Mouse (Mus musculus): ENCODE data around the gene Fbxo34. TPM values are rescaled to one million over a fixed set of nuclear protein-coding genes. Genes with fewer than 3 reads are reported as not detected.

Gene Fbxo34
- polyA plus RNA-seq, 1 experiment from 2014 or later: 27.2 TPM

GRCm38 (mm10) chr14:47533365-47534175 is 83.3 kb downstream of the Fbxo34 start:
- no peaks in the 10 kb centered on the region for H3K9me3 ChIP-seq
- WGBS: 43% methylated on average over 11 of the region's 11 CpGs
- H3K27me3 ChIP-seq: no peaks in the 10 kb centered on the region
- H3K9ac ChIP-seq (replicated peaks): no peak overlapping the region
- peaks cover 10% of the 10 kb centered on the region; the same call in 1 of the 2 replicates for H3K4me1 ChIP-seq (replicated peaks)
- peaks cover 24% of the 10 kb centered on the region for H3K36me3 ChIP-seq
- no peak overlapping the region for H3K4me2 ChIP-seq
- H3K4me3 ChIP-seq (replicated peaks): no peak overlapping the region
- peak; percentile 83; the same call in 1 of the 2 replicates for ATAC-seq (ENCODE audit: insufficient number of reproducible peaks, insufficient read depth, low FRiP score, low TSS enrichment, low read depth)
- peak overlapping the region; percentile 36 for H3K27ac ChIP-seq

DNA sequence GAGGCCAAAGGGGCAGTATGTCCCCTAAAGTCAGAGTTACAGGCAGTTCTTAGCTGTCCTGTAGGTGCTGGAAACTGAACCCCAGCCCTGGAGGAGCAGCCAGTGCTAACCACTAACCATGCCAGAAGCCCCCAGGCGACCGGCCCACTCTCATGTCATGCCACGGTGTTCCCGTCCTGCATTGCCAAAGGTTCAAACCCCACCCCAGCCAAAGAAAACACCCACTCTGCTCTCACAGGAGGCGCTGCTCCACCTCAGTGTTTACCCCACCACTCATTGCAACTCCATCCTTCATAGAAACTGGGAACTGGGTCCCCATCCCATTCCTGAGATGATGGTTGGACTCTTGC is 83.9 kb downstream of the Fbxo34 start:
- Histone ChIP-seq H3K4me1 (replicated peaks) (peaks cover 10% of the 10 kb centered on the region; the same call in 1 of the 2 replicates), H3K4me2 (no peak overlapping the region), H3K27me3 (no peaks in the 10 kb centered on the region), H3K27ac (no peak overlapping the region), H3K9me3 (no peaks in the 10 kb centered on the region), H3K4me3 (replicated peaks) (no peak overlapping the region), H3K36me3 (peaks cover 25% of the 10 kb centered on the region), H3K9ac (replicated peaks) (no peak overlapping the region)
- 86% methylated on average over 5 of the region's 5 CpGs for WGBS
- 0 out of 2 replicates have a peak, but pooled peaks have one; percentile 28 for ATAC-seq (ENCODE audit: insufficient number of reproducible peaks, insufficient read depth, low FRiP score, low TSS enrichment, low read depth)

DNA sequence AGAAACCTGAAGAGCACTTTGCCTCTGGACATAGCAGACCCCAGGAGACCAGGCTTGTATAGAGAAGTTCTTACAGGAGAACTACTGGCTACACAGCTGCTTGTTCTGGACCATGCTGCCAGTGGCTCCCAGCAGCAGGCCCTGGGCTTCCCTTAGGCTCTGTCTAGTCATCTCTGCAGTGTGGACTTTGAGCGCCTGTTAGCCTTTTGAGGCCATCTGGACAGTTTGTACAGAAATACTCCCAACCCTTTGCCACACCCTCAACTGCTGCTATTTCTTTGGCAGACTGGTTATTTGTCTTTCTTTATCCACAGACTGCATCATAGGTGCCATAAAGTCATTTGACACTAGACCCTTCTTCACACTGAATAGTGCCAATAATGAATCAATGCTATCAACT is 84.9 kb downstream of the Fbxo34 start:
- H3K27me3 ChIP-seq: no peaks in the 10 kb centered on the region
- H3K9me3 ChIP-seq: no peaks in the 10 kb centered on the region
- ATAC-seq (ENCODE audit: insufficient number of reproducible peaks, insufficient read depth, low FRiP score, low TSS enrichment, low read depth): no peak
- 84% methylated on average over 1 of the region's 1 CpGs for WGBS
- no peak overlapping the region for H3K4me2 ChIP-seq
- no peak overlapping the region for H3K4me3 ChIP-seq (replicated peaks)
- peaks cover 10% of the 10 kb centered on the region; the same call in 1 of the 2 replicates for H3K4me1 ChIP-seq (replicated peaks)
- H3K36me3 ChIP-seq: peaks cover 35% of the 10 kb centered on the region
- no peak overlapping the region for H3K27ac ChIP-seq
- H3K9ac ChIP-seq (replicated peaks): no peak overlapping the region

GRCm38 (mm10) chr14:47541325-47541948 is 91.2 kb downstream of the Fbxo34 start:
- ATAC-seq (ENCODE audit: insufficient number of reproducible peaks, insufficient read depth, low FRiP score, low TSS enrichment, low read depth): no peak
- Histone ChIP-seq H3K27ac (no peak overlapping the region), H3K27me3 (no peaks in the 10 kb centered on the region), H3K4me1 (replicated peaks) (no peaks in the 10 kb centered on the region), H3K4me3 (replicated peaks) (no peak overlapping the region), H3K9ac (replicated peaks) (no peak overlapping the region), H3K36me3 (peaks cover 68% of the 10 kb centered on the region), H3K9me3 (no peaks in the 10 kb centered on the region), H3K4me2 (no peak overlapping the region)
- 90% methylated on average over 10 of the region's 10 CpGs for WGBS

GRCm38 (mm10) chr14:47542283-47542682 is 92.1 kb downstream of the Fbxo34 start:
- Histone ChIP-seq H3K4me1 (replicated peaks) (no peaks in the 10 kb centered on the region), H3K9ac (replicated peaks) (no peak overlapping the region), H3K4me3 (replicated peaks) (no peak overlapping the region), H3K9me3 (no peaks in the 10 kb centered on the region), H3K4me2 (no peak overlapping the region), H3K27ac (no peak overlapping the region), H3K36me3 (peaks cover 77% of the 10 kb centered on the region), H3K27me3 (no peaks in the 10 kb centered on the region)
- WGBS: 93% methylated on average over 3 of the region's 3 CpGs
- no peak for ATAC-seq (ENCODE audit: insufficient number of reproducible peaks, insufficient read depth, low FRiP score, low TSS enrichment, low read depth)

DNA sequence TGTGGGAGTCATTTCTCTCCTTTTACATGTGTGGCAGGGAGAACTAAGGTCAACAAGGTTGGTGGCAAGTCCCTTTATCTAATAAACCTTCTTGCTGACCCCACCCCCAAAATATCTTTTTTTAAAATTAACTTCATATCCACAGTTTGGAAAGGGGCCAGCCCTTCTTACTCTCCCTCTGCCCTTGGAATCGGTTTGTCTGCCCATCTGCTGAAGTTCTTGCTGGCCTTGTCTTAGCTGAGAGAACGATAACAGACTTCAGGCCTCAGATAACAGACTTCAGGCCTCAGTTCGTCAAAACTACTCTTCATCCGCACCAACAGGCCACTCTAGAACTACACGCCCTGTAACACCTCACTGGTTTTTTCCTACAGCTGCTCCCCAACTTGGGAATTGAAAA is 94.1 kb downstream of the Fbxo34 start:
- Histone ChIP-seq H3K36me3 (peaks cover 94% of the 10 kb centered on the region), H3K4me1 (replicated peaks) (no peaks in the 10 kb centered on the region), H3K9me3 (no peaks in the 10 kb centered on the region), H3K9ac (replicated peaks) (no peak overlapping the region), H3K4me3 (replicated peaks) (no peak overlapping the region), H3K4me2 (no peak overlapping the region), H3K27me3 (no peaks in the 10 kb centered on the region), H3K27ac (no peak overlapping the region)
- 91% methylated on average over 5 of the region's 5 CpGs for WGBS
- ATAC-seq (ENCODE audit: insufficient number of reproducible peaks, insufficient read depth, low FRiP score, low TSS enrichment, low read depth): no peak

DNA sequence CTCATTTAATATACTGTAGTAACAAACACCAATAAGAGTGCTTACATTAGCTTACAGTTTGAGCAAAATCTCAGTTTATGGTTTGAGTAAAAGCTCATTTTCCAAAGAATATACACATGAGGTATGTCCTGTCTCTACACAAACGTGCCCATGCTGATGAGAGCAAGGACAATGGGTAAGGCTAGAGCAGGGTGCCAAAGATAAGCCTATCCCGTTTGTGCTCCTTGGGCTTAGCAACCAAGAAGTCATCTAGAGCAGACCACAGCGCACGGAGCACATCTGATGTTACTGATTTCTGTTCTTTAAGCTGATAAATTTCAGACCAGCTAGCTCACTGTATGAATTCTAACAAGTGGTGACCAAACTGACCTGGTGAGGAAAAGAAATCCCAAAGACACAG is 94.7 kb downstream of the Fbxo34 start:
- ATAC-seq (ENCODE audit: insufficient number of reproducible peaks, insufficient read depth, low FRiP score, low TSS enrichment, low read depth): no peak
- H3K4me2 ChIP-seq: no peak overlapping the region
- peaks cover 94% of the 10 kb centered on the region for H3K36me3 ChIP-seq

GRCm38 (mm10) chr14:47551668-47552067 is 101.4 kb downstream of the Fbxo34 start:
- no peak for ATAC-seq (ENCODE audit: insufficient number of reproducible peaks, insufficient read depth, low FRiP score, low TSS enrichment, low read depth)
- H3K4me2 ChIP-seq: no peak overlapping the region
- 93% methylated on average over 6 of the region's 6 CpGs for whole genome bisulfite sequencing
- no peak overlapping the region for H3K4me3 ChIP-seq (replicated peaks)
- no peaks in the 10 kb centered on the region for H3K9me3 ChIP-seq
- peaks cover 91% of the 10 kb centered on the region for H3K36me3 ChIP-seq
- no peaks in the 10 kb centered on the region for H3K27me3 ChIP-seq
- H3K27ac ChIP-seq: no peak overlapping the region
- H3K9ac ChIP-seq (replicated peaks): no peak overlapping the region
- no peaks in the 10 kb centered on the region for H3K4me1 ChIP-seq (replicated peaks)

More for the DNA sequence above, 94.7 kb downstream of the Fbxo34 start:
- 93% methylated on average over 4 of the region's 4 CpGs for WGBS
- Histone ChIP-seq H3K27me3 (no peaks in the 10 kb centered on the region), H3K9ac (replicated peaks) (no peak overlapping the region), H3K4me3 (replicated peaks) (no peak overlapping the region), H3K27ac (no peak overlapping the region), H3K9me3 (no peaks in the 10 kb centered on the region), H3K4me1 (replicated peaks) (no peaks in the 10 kb centered on the region)

- H3K4me3 ChIP-seq (replicated peaks): no peak overlapping the region
- H3K4me2 ChIP-seq: no peak overlapping the region
- H3K36me3 ChIP-seq: peaks cover 84% of the 10 kb centered on the region
Observed at GRCm38 (mm10) chr14:47553380-47553779, 103.2 kb downstream of the Fbxo34 start.

DNA sequence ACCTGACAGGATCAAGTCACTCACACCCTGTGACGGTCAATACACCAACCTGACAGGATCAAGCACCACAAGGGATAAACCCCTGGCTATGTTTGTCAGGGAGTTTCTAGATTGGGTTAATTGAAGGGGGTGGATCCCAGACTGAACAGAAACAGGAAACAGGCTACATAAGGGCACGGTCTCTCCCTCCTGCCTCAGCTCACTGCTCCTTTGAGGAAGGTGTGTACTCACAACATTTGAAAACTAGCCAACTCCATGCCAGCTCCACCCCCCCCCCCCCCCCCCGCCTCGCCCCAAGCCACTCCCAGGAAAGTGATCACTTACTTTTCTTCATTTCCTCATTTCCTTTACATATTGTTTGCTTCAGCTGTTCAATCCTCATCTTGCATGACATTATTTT is 104.0 kb downstream of the Fbxo34 start:
- 80% methylated on average over 3 of the region's 4 CpGs for WGBS
- H3K27me3 ChIP-seq: no peaks in the 10 kb centered on the region
- H3K4me3 ChIP-seq (replicated peaks): no peak overlapping the region
- H3K4me1 ChIP-seq (replicated peaks): no peaks in the 10 kb centered on the region
- no peak overlapping the region for H3K27ac ChIP-seq
- no peaks in the 10 kb centered on the region for H3K9me3 ChIP-seq
- H3K4me2 ChIP-seq: no peak overlapping the region
- peaks cover 78% of the 10 kb centered on the region for H3K36me3 ChIP-seq
- H3K9ac ChIP-seq (replicated peaks): no peak overlapping the region
- no peak for ATAC-seq (ENCODE audit: insufficient number of reproducible peaks, insufficient read depth, low FRiP score, low TSS enrichment, low read depth)

More at GRCm38 (mm10) chr14:47553380-47553779, 103.2 kb downstream of the Fbxo34 start:
- Histone ChIP-seq H3K9ac (replicated peaks) (no peak overlapping the region), H3K27me3 (no peaks in the 10 kb centered on the region), H3K9me3 (no peaks in the 10 kb centered on the region), H3K27ac (no peak overlapping the region), H3K4me1 (replicated peaks) (no peaks in the 10 kb centered on the region)
- ATAC-seq (ENCODE audit: insufficient number of reproducible peaks, insufficient read depth, low FRiP score, low TSS enrichment, low read depth): no peak
- 92% methylated on average over 2 of the region's 2 CpGs for WGBS

- Histone ChIP-seq H3K4me3 (replicated peaks) (no peak overlapping the region), H3K27ac (no peak overlapping the region), H3K9me3 (no peaks in the 10 kb centered on the region), H3K4me2 (no peak overlapping the region), H3K9ac (replicated peaks) (no peak overlapping the region), H3K27me3 (no peaks in the 10 kb centered on the region), H3K4me1 (replicated peaks) (no peaks in the 10 kb centered on the region), H3K36me3 (peaks cover 76% of the 10 kb centered on the region)
- ATAC-seq (ENCODE audit: insufficient number of reproducible peaks, insufficient read depth, low FRiP score, low TSS enrichment, low read depth): no peak
- 94% methylated on average over 5 of the region's 5 CpGs for WGBS
Observed at GRCm38 (mm10) chr14:47555225-47555624, 105.0 kb downstream of the Fbxo34 start.

All from limb, embryonic 12.5 days (tissue).